Mouse (Mus musculus) mature B cell (primary cell): Measurements from ENCODE around the gene H2-M5.
"Not testable (repeated sequence)": the region's sequence is repeated elsewhere in the genome, so short reads cannot be mapped to it uniquely, and the experiment has no call there.

ENCODE experiments used
- in situ Hi-C: fragments of 300-500 bp; cut with MboI; formaldehyde crosslinking; loops from 2 replicates; pipeline ENCODE4 v1.14.3; 2019

Gene H2-M5

DNA sequence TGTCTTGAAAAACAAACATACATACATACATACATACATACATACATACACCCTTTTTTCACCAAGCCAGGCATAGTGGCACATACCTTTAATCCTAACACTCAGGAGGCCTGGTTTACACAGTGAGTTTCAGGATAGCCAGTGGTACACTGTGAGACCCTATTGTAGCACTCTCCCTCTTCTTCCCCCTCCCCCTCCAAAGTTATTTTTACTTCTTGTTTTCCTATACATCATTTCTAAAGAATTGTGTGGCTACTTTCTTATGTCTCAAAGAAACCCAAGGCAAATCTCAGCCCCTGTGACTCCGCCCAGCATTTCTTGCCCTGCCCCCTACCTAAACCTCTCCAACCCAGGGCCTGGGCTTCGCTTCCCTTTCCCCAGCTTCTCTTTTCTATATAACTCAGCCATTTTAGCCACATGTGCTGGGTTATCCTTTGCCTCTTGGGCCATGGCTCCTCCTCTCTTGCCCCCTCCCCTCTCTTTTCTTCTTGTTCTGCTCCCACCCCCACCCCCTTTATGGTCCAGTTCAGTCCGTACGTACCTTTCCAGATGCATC lies 4.5 kb upstream of the H2-M5 start:
- in situ Hi-C loops, result no loop called here

DNA sequence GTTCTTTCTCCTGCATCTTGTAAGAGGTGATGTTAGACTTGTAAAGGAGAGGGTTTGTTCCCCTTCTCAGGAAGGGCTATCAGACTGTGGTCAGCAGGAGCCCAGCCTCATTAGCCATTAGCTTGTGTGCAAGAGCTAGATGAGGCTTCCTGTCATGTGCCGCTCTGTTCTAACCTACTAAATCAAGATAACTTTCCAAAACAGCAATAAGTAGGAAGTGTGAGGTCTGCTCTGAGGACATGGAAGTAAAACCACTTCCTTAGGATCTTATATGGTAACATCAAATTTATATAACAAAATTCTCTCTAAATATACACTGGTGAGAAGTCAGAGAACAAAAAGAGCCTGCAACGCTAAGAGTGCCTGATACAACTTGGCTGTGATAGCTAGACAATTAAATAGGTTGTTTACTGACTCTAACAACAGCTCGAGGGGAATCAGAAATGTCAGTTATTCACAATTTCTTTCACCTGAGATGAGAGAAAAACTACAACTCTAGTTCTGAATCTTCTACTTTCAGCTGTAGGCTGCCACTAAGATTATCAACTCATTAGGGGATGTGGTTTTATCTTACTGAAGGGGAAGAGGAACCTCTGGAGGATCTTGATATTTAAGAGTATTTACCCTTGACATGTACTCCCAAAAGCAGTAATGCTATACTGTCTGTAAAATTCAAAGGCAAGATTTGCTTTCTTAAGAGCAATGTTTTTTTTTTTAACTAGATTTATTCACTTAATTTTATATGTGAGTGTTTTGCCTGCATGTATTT lies 3.2 kb upstream of the H2-M5 start:
- in situ Hi-C loops, result no loop called here

DNA sequence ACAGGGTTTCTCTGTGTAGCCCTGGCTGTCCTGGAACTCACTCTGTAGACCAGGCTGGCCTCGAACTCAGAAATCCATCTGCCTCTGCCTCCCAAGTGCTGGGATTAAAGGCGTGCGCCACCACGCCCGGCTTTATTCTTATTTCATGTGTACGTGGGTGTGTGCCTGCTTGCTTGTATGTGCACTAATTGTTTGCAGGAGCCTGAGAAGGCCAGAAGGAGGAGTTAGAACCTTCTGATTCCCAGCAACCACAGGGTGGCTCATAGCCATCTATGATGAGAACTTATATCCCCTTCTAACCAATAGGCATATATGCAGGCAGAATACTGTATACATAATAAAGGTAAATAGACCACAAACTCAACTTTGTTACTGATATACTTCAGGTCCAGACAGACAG lies 1.3 kb upstream of the H2-M5 start:
- in situ Hi-C loops, result not testable (repeated sequence)

DNA sequence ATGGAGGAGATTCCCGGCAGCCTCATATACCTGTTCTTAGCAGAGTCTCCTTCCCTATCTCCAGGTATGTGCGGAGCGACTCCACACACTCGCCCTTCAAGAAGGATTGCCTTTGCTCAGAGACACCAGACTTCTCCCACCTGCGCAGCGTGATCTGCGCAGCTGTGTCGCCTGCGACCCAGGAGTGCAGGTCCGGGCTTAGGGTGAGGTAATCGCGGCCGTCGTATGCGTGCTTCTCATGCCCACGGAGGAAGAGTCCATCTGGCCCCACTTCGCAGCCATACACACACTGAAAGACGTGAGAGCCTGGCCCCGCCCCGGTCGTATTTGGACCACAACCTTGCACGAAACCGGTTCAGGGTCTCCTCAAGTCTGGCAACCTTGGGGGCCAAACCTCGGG lies 862 bp downstream of the H2-M5 start:
- in situ Hi-C loops, result no loop called here

DNA sequence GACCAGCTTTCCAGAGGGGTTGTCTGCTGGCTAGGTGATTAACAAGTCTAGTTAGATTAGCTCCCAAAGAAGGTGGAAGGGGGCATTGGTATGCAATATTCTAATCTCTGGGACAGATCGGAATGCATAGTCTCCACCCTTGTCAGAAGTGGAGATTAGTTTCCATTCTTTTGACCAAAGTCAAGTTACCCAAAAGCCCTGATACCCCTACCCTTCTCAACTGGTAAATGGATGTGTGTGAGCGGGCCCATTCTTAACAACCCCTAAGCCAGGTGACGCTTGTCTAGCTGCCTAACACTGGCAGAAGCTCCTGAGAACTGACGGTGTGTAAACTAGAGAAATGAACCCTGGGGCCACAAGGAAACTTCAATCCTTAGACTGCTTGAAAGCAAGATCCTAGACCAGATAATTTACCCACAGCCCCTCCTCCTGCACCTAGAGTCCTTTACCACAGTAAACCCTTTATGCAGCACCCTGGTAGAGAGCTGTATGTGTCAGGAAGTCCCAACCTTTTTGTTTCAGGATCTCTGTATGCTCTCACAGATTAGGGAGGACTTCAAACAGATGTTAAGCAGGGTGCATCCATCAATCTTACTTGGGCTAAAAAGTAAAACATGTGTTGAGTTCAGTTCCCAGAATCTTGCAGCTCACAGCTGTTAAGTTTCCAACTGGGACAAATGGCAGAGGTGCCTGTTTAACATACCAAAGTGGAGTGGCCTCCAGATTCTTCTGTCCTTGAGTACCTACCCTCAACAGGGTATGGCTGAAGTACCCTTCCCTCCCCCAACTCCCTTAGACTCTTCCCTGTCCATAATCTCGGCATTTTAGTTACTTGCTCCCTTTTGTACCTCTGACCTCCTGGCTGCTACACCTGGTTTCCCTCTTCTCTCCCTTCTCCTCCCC lies 6.8 kb downstream of the H2-M5 start:
- in situ Hi-C loops, result no loop called here

DNA sequence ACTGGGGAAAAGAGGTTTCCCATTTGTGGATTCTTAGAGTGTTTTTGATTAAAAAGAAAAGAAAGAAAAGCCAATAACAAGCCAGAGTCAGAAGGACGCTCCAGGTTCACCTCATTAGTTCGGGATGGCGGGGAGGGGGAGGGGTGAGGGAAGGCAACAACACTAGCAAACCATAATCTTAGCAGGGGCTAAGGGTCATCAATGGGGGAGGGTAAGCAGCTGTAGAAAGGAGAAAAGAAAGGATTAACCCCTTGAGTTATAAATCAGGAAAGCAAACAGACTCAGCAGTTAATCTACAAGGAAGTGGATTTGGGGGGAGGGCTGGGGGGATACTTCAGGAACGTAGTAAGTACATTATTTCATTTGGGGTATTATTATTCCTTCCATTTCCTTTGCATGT lies 7.5 kb downstream of the H2-M5 start:
- in situ Hi-C loops, result no loop called here

DNA sequence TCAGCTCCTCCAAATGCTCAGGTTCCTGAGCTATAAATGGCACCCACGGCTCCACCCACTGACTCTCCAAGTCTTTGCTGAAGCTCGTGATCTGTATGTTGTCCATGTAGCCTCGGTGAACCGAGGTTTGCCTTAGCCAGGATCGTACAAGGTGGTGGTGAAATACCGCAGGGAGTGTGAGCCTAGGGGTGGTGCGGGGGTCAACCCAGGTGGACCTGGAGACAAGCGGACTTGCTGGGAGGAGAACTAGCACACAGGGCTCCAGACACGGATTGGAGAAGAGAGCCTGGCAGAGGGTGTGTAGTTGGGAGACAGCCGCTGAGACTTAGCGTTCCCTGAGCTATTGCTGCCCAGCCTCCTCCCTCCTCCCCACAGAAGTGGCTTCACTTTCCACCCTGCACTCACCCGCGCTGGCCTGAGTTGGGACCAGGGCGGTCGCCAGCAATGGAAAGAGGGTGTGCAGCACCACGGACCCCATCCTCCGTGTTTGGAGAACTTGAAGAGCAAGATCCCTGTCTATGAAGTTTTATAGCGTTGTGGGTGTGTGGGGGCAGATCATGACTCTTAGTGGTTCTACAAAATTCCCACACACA lies 8.0 kb downstream of the H2-M5 start, which contains the start of gene 2410137M14Rik:
2410137M14Rik (minus strand) TSS at position 17 of the 593 bp plus-strand sequence.
- in situ Hi-C loops, result no loop called here

DNA sequence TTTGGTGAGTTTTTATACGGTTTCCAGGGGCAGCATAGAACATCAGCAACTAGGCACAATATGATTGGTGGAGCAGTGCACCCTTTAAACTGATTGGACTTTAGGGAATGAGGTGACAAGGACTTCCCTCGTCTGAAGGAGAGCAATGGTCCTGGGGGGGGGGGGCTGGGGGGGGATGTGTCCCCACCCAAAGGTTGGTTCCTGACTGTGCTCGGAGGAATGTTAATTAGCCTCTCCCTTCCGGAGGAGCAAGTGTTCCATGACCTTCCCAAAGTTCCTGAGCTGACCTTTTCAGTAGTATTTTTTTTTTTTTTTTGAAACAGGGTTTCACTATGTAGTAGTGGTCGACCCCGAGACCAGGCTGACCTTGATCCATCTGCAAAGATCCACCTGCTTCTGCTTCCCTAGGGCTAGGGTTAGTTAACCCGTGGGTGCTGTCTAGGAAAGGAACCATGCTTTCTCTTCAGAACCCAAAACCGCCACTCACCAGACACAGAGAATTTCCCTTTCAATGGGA lies 16.0 kb downstream of the H2-M5 start:
- in situ Hi-C loops, result no loop called here

DNA sequence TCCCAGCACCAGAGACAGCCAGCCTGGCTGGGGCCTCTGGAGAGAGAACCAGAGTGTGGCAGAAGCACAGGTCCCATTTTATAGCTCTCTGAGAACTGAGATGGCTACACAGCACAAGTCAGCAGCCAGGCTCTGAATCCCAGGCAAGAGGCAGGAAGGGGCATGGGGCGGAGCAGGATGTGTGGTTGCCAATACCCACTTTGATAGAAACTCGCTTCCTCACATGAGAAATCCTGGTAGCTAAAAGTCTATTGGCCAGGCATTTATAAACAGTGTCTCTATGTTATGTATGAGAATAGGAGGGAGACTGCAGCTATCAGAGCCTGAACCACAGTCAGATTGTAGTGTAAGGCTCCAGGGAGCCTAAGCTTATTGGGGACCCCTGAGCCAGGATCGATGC lies 16.5 kb downstream of the H2-M5 start:
- in situ Hi-C loops, result no loop called here

DNA sequence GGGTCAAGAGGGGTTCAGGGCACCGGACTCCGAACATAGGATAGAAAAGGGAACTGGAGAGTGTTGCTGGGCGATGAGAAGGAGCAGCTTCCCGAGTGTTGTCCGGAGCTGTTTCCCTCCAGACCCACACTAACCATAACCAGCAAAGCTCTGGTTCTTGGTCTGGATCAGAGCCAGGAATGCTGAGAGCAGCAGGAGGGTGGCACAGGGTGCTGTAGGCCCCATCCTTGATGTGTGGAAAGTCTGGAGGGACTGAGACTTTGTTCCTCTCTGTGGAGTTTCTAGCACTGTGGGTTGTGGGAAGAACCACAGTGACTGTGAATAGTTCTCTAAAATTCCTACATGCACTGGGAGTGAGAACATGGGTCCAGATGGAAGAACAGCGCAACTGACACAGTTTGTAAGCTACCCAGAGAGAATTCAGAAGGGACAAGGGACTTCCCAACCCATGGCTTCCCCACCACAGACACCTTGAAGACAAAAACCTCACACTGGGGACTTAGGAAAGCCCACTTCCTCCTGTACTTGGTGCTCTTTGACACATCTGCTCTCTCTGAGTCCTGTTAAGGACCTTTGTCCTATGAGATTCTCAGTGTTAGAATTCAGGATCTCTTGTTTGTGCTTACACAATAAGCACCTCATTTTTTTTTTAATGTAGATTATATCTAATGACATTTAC lies 18.0 kb downstream of the H2-M5 start:
- in situ Hi-C loops, result no loop called here

DNA sequence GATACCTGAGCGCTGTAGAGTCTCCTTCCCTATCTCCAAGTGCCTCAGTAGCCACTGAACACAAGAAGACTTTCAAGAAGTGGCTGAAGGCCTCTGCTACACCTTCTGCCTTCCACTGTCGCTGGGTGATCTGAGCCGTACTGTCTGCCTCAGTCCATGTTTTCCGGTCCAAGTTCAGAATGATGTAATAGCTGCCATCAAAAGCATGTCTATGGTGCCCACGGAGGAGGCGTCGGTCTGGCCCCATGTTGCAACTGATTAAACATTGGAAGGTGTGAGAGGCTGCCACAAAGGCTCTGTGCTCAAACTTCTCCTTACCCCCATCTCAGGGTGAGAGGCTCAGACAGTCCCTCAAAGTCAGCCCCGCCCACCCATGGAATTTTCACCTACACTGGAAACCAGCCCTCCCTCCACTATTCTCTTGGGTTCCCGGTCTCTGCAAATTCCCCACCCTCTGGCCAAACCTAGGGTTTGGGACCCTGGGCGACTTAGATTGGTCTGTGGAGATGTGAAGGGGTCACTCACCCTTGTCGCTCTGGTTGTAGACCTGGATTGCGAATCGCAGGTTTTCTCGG lies 18.9 kb downstream of the H2-M5 start:
- in situ Hi-C loops, result no loop called here

DNA sequence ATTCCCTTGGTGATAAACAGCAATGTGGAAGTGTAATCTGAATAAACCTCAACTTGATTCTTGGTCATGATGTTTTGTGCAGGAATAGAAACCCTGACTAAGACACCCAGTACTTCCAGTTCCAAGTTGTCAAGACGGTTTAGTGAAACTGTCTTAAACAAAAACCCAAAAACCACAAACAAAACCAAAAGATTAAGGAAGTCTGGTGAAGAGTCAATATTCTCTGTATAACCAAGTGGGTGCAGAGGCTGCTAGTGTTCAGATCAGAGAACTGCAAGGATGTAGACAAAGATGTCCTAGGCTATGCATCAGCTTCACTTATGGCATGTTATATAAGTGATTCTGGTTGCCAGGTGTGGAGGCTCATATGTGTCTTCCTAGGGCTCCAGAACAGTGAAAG lies 22.5 kb downstream of the H2-M5 start:
- in situ Hi-C loops, result no loop called here

DNA sequence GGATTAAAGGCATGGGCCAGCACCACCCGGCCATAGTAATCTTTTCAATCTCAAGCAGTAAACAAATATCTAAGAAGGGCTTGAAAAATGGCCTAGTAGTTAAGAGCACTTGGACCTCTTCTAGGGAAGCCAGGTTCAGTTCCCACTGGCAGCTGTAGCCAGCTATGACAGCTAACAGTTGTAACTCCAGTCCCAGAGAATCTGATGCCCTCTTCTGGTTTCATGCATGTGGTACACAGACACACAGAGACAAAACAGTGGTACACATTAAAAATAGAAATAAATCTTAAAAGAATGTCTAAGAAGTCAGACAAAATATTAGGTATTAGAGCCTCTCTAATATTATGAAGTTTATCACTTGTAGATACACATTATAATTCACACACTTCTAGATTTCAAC lies 28.2 kb downstream of the H2-M5 start:
- in situ Hi-C loops, result no loop called here

DNA sequence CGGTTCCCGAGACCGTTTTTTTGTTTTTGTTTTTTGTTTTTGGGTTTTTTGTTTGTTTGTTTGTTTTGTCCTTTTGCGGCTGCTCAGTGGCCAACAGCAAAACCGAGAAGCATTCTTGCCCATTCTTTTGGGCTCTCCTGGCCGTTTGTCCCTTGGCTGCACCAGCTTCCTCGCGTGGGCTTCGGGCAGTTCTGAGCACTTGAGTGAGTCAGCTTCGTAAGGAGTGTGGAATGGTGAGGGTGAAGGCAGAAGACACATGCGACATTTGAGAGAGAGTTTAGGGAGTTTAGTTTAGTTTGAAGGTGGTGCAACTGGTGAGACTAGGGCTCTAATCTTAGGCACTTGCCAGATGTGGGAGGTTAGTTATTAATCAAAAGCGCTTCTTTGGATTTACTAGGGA lies 30.5 kb downstream of the H2-M5 start:
- in situ Hi-C loops, result no loop called here

DNA sequence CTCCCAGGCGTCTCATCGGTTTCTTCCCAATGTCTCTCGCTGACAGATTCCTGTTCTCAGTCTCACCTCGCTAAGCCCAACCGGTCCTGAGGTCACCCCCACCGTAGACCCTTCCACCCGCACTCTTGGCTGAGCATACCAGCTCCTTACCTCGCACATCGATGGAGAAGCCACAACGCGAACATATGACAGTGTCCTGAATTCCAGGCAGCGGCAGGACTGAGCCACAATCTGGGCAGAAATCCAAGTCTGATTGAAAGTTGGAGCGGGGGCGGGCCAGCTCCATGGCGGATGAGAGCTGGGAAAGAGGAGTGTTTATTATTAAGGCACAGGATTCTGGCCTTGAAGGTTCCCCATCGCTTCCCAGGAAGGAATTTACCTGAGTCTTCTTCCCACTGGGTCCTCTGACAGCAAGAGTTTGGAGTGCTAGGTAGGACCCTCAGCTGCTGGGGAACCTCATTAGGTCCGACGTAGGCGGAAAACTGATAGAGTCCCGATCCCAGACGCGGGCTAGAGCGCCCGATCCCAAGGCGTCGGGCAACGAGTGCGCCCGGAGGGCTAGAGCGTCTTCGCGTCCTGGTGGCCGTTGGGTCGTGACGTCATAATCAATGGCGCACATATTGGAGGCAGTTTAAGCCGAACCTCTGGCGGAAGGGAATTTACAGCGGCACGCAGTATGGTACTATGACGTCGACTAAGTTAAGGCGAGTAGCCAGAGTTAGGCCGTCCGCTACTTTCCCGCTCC lies 31.2 kb downstream of the H2-M5 start, which contains the start of the genes Znrd1 and Znrd1as:
Znrd1 (minus strand) TSS at position 561 of the 745 bp plus-strand sequence.
Znrd1as (plus strand) TSS at position 594 of the 745 bp plus-strand sequence.
- in situ Hi-C loops, result no loop called here

DNA sequence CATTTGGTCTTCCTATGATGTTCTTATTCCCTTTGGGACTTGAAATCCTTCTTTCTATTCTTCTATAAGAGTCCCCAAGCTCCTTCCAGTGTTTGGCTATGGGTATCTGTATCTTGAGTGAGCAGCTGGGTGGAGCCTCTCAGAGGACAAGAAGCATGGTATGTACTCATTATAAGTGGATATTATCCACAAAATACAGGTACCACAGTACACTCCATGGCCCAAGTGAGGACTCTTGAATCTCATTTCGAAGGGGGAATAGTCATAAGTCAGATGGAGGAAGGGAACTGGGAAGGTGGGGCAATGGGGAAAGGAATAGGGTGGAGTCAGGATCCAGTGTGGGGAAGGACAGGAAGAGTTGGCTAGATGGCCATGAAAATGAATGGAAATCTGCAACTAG lies 36.3 kb downstream of the H2-M5 start:
- in situ Hi-C loops, result no loop called here

DNA sequence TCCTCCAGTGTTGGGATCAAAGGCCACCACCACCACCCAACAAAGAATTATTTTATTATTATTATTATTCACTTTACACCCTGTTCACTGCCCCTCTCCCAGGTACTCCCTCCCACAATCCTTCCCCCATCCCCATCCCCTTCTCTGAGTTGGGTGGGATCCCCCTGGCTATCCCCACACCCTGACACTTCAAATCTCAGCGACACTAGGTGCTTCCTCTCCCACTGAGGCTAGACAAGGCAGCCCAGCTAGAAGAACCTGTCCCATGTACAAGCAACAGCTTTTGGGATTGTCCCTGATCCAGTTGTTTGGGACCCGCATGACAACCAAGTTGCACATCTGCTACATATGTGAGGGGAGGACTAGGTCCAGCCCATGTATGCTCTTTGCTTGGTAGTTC lies 36.7 kb downstream of the H2-M5 start:
- in situ Hi-C loops, result no loop called here

DNA sequence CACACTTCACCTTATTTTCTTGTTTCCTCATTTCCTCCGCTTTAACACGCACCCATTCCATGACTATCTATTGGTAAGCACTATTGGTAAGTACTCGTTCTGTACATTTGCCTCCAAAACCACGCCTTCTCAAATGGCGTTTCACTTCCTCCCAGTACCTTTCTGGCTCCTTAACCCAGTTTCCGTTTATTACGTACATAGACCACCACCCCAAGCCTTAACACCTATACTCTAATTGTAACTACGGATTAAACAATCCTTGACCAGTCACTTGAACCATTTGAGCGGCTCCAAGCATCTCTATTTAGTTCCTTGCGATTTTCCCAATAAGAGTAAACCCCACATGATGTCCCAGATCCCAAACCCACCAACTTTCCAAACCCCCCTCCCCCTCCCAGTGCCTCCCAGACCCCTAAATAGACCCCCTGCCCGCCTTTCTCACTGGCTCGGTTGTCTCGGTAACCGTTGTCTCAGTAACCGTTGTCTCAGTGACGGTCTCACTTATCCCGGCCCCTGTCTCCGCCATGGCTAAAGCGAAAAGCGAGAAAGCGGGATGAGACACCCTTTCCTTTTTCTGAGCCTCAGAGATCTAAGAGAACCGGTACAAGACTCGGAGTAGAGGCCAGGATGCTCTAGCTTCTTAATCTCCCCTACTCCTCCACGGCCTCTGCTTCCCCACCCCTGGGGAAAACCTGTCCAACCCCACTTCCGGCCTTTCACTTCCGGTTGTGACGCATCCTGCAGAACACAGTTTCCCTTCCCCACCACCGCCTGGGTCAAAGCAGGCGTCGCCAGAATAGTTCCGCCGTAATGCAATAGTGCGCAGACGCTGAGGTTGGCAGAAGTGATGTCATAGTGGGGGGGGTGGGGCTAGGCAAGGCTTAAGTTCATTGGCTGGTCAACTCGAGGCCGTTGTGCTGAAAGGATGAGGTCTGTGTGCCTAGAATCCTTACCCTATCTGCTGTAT lies 38.1 kb downstream of the H2-M5 start, which contains the start of gene Ppp1r11:
Ppp1r11 (minus strand) TSS at position 761 of the 967 bp plus-strand sequence.
- in situ Hi-C loops, result no loop called here

DNA sequence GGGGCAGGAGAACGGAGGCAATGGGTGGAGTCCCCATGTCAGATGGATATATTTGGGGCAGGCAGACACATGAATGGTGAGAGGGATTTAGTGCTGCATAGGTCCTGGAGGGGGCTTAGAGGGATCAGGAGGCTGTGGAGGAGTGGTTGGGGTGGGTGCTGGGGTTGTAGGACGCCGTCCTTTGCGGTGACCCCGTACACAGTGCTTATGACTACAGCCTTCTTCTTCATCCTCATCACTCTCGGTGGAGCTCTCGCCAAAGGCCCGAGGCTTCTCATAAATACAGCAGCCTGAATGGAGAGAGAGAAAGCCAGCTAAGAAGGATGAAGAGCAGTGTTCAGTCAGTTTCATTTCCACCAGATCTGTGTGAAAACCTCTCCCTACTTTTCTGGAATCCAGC lies 40.1 kb downstream of the H2-M5 start:
- in situ Hi-C loops, result no loop called here
